In the genomic region with DNA sequence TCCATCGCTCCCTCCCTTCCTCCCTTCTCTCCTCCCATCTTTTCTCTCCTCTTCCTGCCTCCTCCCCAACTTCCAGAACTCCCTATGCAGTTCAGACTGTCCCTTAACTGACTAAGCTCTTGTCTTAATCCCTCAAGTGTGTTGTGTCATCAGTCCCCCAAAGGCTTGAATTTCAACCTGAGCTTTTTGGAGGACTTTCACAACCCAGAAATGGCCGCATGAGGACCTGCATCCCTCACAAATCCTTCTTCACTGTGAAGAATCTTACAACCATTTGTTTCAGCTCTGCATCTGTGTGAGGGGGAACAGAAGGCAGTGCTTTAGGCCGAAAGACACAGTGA, we compare ENCODE assay signal across 10 mouse cellular contexts. TPM values are rescaled to one million over a fixed set of nuclear protein-coding genes. Genes with fewer than 3 reads are reported as not detected.
DNase-seq lines count a peak whose midpoint lies in the region; ATAC-seq and TF ChIP-seq lines count a peak whose summit lies in the region.
"Had no signal": no experiment of that assay in that cellular context is flagged by ENCODE, and none has a peak within 500 bp of the region (broad histone marks: within the 10 kb centered on the region; RNA-seq: fewer than 3 reads in every experiment).

No protein-coding gene starts in this region.

- TF ChIP-seq POLR2A in heart, adult 2 months (IDR thresholded peaks at IDR 0.05; ENCODE audit: insufficient read depth, low read depth, low read length): no peak
- TF ChIP-seq POLR2A in limb, embryonic 14.5 days (IDR thresholded peaks at IDR 0.05; ENCODE audit: borderline replicate concordance, extremely low read depth, insufficient read depth, insufficient read length): no peak

- H3K9me3 ChIP-seq in limb, embryonic 14.5 days (ENCODE audit: control insufficient read depth, low read length): no peaks in the 10 kb centered on the region
- H3K9me3 ChIP-seq: liver, embryonic 13.5 days had no signal

- WGBS in heart, adult 2 months: 50% methylated on average over 3 of the region's 3 CpGs
- 26% methylated on average over 3 of the region's 3 CpGs for WGBS in limb, embryonic 14.5 days

- no peaks in the 10 kb centered on the region for H3K79me2 ChIP-seq in heart, adult 2 months (replicated peaks; ENCODE audit: control insufficient read depth, insufficient read depth, low read length)

- no peak for ATAC-seq in limb, embryonic 14.5 days (ENCODE audit: low FRiP score, low read depth)

- H3K27me3 ChIP-seq in heart, adult 2 months (ENCODE audit: control insufficient read depth, insufficient read depth, low read length): no peaks in the 10 kb centered on the region
- no peaks in the 10 kb centered on the region for H3K27me3 ChIP-seq in limb, embryonic 14.5 days (ENCODE audit: control insufficient read depth, insufficient read depth, low read length)

- DNase-seq in heart, adult 2 months: no peak
- DNase-seq in heart, postnatal 10 days: no peak
- DNase-seq in retina, postnatal 1 day: peak; percentile 32
- DNase-seq in retina, embryonic 14.5 days (ENCODE audit: low spot score): no peak
- no peak for DNase-seq in limb, embryonic 14.5 days (ENCODE audit: low spot score)
- peak; percentile 7 for DNase-seq in yolk sac, embryonic 10.5 days (ENCODE audit: low spot score)
- DNase-seq in embryo, embryonic 11 days: no peak
- no peak for DNase-seq in spleen, postnatal 4 days (ENCODE audit: low spot score in 2 of 2)
- DNase-seq: liver, embryonic 13.5 days had no signal

- no peaks in the 10 kb centered on the region for H3K36me3 ChIP-seq in heart, adult 2 months (ENCODE audit: control insufficient read depth, insufficient read depth, low read length)
- no peaks in the 10 kb centered on the region for H3K36me3 ChIP-seq in limb, embryonic 14.5 days (ENCODE audit: control insufficient read depth, insufficient read depth, low read length)
- H3K36me3 ChIP-seq: liver, embryonic 13.5 days had no signal

- TF ChIP-seq CTCF in heart, adult 2 months (IDR thresholded peaks at IDR 0.05): no peak

- intact Hi-C loops in heart, adult 2 months (cut with DNase I): no loop called here
- intact Hi-C loops in heart, postnatal 10 days (cut with DNase I): no loop called here

- H3K4me2 ChIP-seq in limb, embryonic 14.5 days (replicated peaks; ENCODE audit: low read depth, low read length, severe bottlenecking): peak overlapping the region; percentile 45

- H3K4me1 ChIP-seq in heart, adult 2 months (ENCODE audit: control insufficient read depth, insufficient read depth, low read length): peaks cover 4% of the 10 kb centered on the region
- peaks cover 28% of the 10 kb centered on the region for H3K4me1 ChIP-seq in limb, embryonic 14.5 days (ENCODE audit: control insufficient read depth, insufficient read depth, low read length)
- H3K4me1 ChIP-seq: liver, embryonic 13.5 days had no signal

- H3K4me3 ChIP-seq in heart, adult 2 months: no peak overlapping the region
- H3K4me3 ChIP-seq in limb, embryonic 14.5 days (replicated peaks; ENCODE audit: low read length): 0 out of 2 replicates have a peak overlapping the region, but pooled peaks have one; percentile 16
- H3K4me3 ChIP-seq: liver, embryonic 13.5 days had no signal

- TF ChIP-seq EP300 in heart, adult 2 months (IDR thresholded peaks at IDR 0.05; ENCODE audit: insufficient read depth, low read depth, low read length): no peak

- H3K9ac ChIP-seq in heart, adult 2 months (ENCODE audit: low read depth, low read length): no peak overlapping the region
- H3K9ac ChIP-seq in limb, embryonic 14.5 days (ENCODE audit: low read depth, low read length, severe bottlenecking): peak overlapping the region; percentile 40; the same call in 1 of the 2 replicates
- H3K9ac ChIP-seq: liver, embryonic 13.5 days had no signal

- peak overlapping the region; percentile 78 for H3K27ac ChIP-seq in heart, adult 2 months
- peak overlapping the region; percentile 98 for H3K27ac ChIP-seq in limb, embryonic 14.5 days (replicated peaks; ENCODE audit: low read depth, low read length)

RNA-seq across cellular contexts. Expression of a gene that starts 15.4 kb away (rescaled TPM):
- total RNA-seq in heart, adult 2 months (2021): not detected
- polyA plus RNA-seq in heart, adult 2 months (2012; rRNA removed): 1.4 TPM in 1 of 2 replicates, not detected in the other
- total RNA-seq in heart, postnatal 10 days (2021): not detected
- polyA plus RNA-seq in limb, embryonic 14.5 days (2012; rRNA removed): 0.52 TPM in 1 of 2 replicates, not detected in the other
- 0.36 and 0.58 TPM in 2 replicates for polyA plus RNA-seq in limb, embryonic 14.5 days (2014; fragmentation: Nextera tagmentation; extraction: Ambion mirVana)
- total RNA-seq: heart, adult 18-20 months had no signal
- polyA plus RNA-seq: liver, embryonic 13.5 days had no signal

Comparison
In these comparisons a context has a peak if more than half of its experiments do, and no peak if none do; other contexts are left out.
1. DNase-seq: peak in retina, postnatal 1 day (single experiment) and yolk sac, embryonic 10.5 days (single experiment); none in heart, adult 2 months (0 of 2), heart, postnatal 10 days (0 of 2), retina, embryonic 14.5 days (single experiment), limb, embryonic 14.5 days (single experiment), embryo, embryonic 11 days (single experiment) and spleen, postnatal 4 days (0 of 2).